Mouse (Mus musculus): ENCODE data around the gene Lhfpl5. TPM values are rescaled to one million over a fixed set of nuclear protein-coding genes. Genes with fewer than 3 reads are reported as not detected.
A peak's percentile ranks its signal among the peaks of the same experiment; 100 is the strongest.

The Lhfpl5 gene
- total and polyA plus RNA-seq, 3 experiments, result not detected

DNA sequence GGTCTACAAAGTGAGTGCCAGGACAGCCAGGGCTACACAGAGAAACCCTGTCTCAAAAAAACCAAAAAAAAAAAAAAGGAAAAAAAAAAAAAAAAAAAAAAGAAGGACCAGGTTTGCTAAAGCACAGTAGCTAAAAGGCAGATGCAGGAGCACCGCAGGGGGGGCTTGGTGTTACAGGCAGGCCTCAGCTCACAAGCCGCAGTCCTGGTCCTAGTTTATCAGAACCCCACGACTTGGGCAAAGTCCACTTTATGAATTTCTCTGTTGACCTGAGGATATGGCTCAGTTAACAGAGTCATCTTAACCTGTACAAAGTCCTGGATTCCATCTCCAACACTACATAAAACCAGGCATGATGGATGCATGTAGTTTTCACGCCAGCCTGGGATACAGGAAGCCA, 39.9 kb downstream of the Lhfpl5 start:
- Histone ChIP-seq H3K36me3 (replicated peaks) (peaks cover 71% of the 10 kb centered on the region), H3K27me3 (ENCODE audit: insufficient read depth, low read length) (no peaks in the 10 kb centered on the region), H3K4me1 (ENCODE audit: insufficient read depth, low read depth, low read length) (peaks cover 71% of the 10 kb centered on the region), H3K4me3 (ENCODE audit: low read depth, low read length) (no peak overlapping the region), H3K9me3 (replicated peaks) (no peaks in the 10 kb centered on the region)
- TF ChIP-seq TAL1 (conservative IDR thresholded peaks at IDR 0.05; ENCODE audit: low read depth, low read length) (no peak), POLR2AphosphoS5 (IDR thresholded peaks at IDR 0.05; ENCODE audit: insufficient replicate concordance, low read depth, low read length) (no peak), CTCF (IDR thresholded peaks at IDR 0.05; ENCODE audit: low read depth, low read length) (no peak), GATA2 (IDR thresholded peaks at IDR 0.05; ENCODE audit: borderline replicate concordance, low read depth, low read length) (no peak), GATA1 (IDR thresholded peaks at IDR 0.05; ENCODE audit: borderline replicate concordance, low read length) (no peak)
- no peak for DNase-seq (ENCODE audit: low spot score)
- ATAC-seq (ENCODE audit: extremely low read depth, insufficient number of reproducible peaks, low FRiP score, poor library complexity, severe bottlenecking), result no peak

DNA sequence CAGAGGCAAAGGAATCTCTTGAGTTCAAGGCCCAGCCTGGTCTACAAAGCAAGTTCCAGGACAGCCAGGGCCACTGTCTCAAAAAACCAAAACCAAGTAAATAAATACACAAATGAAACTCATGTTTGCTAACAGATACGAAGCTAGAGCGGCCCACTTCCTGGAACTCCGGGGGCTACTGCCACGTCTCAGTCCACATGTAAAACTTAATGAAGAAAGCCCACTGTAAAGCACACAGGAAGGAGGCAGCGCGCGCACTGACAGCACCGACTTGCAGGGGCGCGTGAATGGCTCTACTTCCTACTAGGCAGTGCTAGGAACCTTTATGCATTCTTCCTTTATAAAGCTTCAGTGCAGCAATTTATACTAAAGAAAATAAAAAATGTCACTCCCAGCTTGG, 42.2 kb downstream of the Lhfpl5 start:
- Histone ChIP-seq H3K9me3 (replicated peaks) (no peaks in the 10 kb centered on the region), H3K4me1 (ENCODE audit: insufficient read depth, low read depth, low read length) (peaks cover 79% of the 10 kb centered on the region), H3K4me3 (ENCODE audit: low read depth, low read length) (peak overlapping the region; percentile 58; the same call in 1 of the 2 replicates), H3K27me3 (ENCODE audit: insufficient read depth, low read length) (no peaks in the 10 kb centered on the region), H3K36me3 (replicated peaks) (peaks cover 74% of the 10 kb centered on the region)
- DNase-seq (ENCODE audit: low spot score) (no peak), ATAC-seq (ENCODE audit: extremely low read depth, insufficient number of reproducible peaks, low FRiP score, poor library complexity, severe bottlenecking) (no peak)
- TF ChIP-seq GATA1 (IDR thresholded peaks at IDR 0.05; ENCODE audit: borderline replicate concordance, low read length) (no peak), GATA2 (IDR thresholded peaks at IDR 0.05; ENCODE audit: borderline replicate concordance, low read depth, low read length) (no peak), CTCF (IDR thresholded peaks at IDR 0.05; ENCODE audit: low read depth, low read length) (no peak), TAL1 (conservative IDR thresholded peaks at IDR 0.05; ENCODE audit: low read depth, low read length) (no peak), POLR2AphosphoS5 (IDR thresholded peaks at IDR 0.05; ENCODE audit: insufficient replicate concordance, low read depth, low read length) (no peak)

DNA sequence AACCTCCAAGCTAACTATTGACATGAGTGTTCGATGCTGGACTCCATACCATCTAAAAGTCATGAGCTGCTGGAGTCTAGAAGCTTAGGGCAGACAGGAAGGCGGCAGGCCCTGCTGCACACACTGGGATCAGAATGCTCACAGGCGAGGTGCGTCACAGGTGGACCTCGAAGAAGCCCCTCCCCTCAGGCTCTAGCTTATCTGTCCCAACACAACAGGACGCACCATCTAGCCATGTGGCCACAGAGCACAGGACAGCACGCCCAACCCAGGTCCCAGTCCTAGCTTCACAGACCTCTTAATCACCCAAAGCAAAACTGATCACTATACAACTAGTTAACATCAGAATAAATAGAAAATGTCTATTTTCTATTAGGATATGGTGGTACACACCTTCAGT, 42.7 kb downstream of the Lhfpl5 start:
- H3K27me3 ChIP-seq (ENCODE audit: insufficient read depth, low read length), result no peaks in the 10 kb centered on the region
- H3K9me3 ChIP-seq (replicated peaks), result no peaks in the 10 kb centered on the region
- peaks cover 76% of the 10 kb centered on the region for H3K4me1 ChIP-seq (ENCODE audit: insufficient read depth, low read depth, low read length)
- H3K36me3 ChIP-seq (replicated peaks), result peaks cover 72% of the 10 kb centered on the region
- TF ChIP-seq CTCF (IDR thresholded peaks at IDR 0.05; ENCODE audit: low read depth, low read length) (no peak), GATA2 (IDR thresholded peaks at IDR 0.05; ENCODE audit: borderline replicate concordance, low read depth, low read length) (no peak), GATA1 (IDR thresholded peaks at IDR 0.05; ENCODE audit: borderline replicate concordance, low read length) (no peak), TAL1 (conservative IDR thresholded peaks at IDR 0.05; ENCODE audit: low read depth, low read length) (no peak; the same call in 1 of the 2 replicates), POLR2AphosphoS5 (IDR thresholded peaks at IDR 0.05; ENCODE audit: insufficient replicate concordance, low read depth, low read length) (no peak)
- peak overlapping the region; percentile 58; the same call in 1 of the 2 replicates for H3K4me3 ChIP-seq (ENCODE audit: low read depth, low read length)
- ATAC-seq (ENCODE audit: extremely low read depth, insufficient number of reproducible peaks, low FRiP score, poor library complexity, severe bottlenecking), result peak; percentile 50; the same call in 1 of the 2 replicates
- DNase-seq (ENCODE audit: low spot score), result peak; percentile 44

DNA sequence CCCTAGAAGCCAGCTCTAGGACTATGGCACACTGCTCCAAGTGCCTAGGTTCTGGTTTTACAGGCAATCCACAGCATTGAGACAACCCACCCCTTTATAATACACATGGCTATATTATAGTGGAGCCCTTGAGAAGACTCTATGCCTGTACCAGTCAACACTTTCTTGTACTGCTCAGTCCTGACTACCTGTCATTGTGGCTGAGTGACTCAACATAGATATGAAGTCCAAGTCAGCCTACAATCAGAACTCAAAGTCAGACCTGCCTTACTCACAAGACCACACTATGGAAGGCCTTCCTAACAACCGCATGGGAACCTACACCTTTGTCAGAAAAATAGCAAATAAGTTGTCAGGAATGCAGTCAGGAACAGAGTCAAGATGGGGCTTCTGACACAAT, 43.3 kb downstream of the Lhfpl5 start:
- peaks cover 69% of the 10 kb centered on the region for H3K36me3 ChIP-seq (replicated peaks)
- DNase-seq (ENCODE audit: low spot score) (no peak), ATAC-seq (ENCODE audit: extremely low read depth, insufficient number of reproducible peaks, low FRiP score, poor library complexity, severe bottlenecking) (no peak)
- H3K4me3 ChIP-seq (ENCODE audit: low read depth, low read length), result no peak overlapping the region; the same call in 1 of the 2 replicates
- peaks cover 70% of the 10 kb centered on the region for H3K4me1 ChIP-seq (ENCODE audit: insufficient read depth, low read depth, low read length)
- no peaks in the 10 kb centered on the region for H3K9me3 ChIP-seq (replicated peaks)
- no peaks in the 10 kb centered on the region for H3K27me3 ChIP-seq (ENCODE audit: insufficient read depth, low read length)
- TF ChIP-seq CTCF (IDR thresholded peaks at IDR 0.05; ENCODE audit: low read depth, low read length), result no peak

DNA sequence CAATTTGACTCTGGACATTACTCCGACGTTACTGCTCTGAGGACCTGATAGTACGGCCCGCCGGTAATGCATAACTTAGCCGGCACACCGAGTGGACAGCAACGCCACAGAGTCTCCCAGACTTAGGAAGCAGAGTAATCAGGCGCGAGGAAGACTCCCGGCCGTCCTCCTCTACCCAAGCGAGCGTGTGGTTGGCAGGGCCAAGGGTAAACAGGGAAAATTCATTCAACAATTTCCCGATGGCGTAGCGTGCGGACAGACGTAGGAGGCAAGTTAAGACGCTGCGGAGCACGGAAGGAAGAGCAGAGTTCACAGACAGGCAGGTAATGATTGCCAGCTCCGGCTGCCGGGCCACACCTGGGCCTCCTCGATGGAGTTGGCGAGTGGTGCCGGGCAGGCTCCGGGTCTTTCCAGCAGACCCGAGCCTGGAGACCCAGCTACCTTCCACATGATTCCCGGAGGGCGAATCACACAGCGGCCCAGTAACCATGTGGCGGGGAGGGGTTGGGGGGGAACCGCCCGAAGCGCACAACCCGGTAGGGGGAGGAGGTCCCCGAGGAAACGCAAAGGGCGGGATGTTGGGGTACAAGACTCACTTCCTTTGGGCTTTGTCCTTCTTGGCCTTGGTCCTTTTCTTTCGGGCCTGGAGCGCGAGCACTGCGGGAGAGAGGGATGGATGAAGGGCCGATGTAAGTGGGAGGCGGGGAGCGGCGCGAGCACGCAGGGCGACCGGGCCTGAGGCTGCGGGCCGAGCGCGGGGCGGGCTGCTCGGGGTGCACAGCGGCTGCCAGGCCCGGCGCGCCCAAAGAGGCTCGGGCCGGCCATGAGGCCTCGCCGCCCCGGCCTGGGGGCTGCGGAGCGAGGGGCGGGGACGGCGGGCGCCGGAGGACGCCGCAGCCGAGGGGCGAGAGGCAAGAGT, 46.2 kb downstream of the Lhfpl5 start:
- no peak for TF ChIP-seq GATA2 (IDR thresholded peaks at IDR 0.05; ENCODE audit: borderline replicate concordance, low read depth, low read length)
- no peak for TF ChIP-seq GATA1 (IDR thresholded peaks at IDR 0.05; ENCODE audit: borderline replicate concordance, low read length)
- TF ChIP-seq POLR2AphosphoS5 (IDR thresholded peaks at IDR 0.05; ENCODE audit: insufficient replicate concordance, low read depth, low read length), result no peak
- no peak for TF ChIP-seq CTCF (IDR thresholded peaks at IDR 0.05; ENCODE audit: low read depth, low read length)
- TF ChIP-seq TAL1 (conservative IDR thresholded peaks at IDR 0.05; ENCODE audit: low read depth, low read length), result no peak
- Histone ChIP-seq H3K9me3 (replicated peaks) (no peaks in the 10 kb centered on the region), H3K4me3 (ENCODE audit: low read depth, low read length) (peak overlapping the region; percentile 90), H3K4me1 (ENCODE audit: insufficient read depth, low read depth, low read length) (peaks cover 58% of the 10 kb centered on the region), H3K36me3 (replicated peaks) (peaks cover 44% of the 10 kb centered on the region), H3K27me3 (ENCODE audit: insufficient read depth, low read length) (peaks cover 5% of the 10 kb centered on the region)
- DNase-seq (ENCODE audit: low spot score) (peak; percentile 82), ATAC-seq (ENCODE audit: extremely low read depth, insufficient number of reproducible peaks, low FRiP score, poor library complexity, severe bottlenecking) (no peak)

DNA sequence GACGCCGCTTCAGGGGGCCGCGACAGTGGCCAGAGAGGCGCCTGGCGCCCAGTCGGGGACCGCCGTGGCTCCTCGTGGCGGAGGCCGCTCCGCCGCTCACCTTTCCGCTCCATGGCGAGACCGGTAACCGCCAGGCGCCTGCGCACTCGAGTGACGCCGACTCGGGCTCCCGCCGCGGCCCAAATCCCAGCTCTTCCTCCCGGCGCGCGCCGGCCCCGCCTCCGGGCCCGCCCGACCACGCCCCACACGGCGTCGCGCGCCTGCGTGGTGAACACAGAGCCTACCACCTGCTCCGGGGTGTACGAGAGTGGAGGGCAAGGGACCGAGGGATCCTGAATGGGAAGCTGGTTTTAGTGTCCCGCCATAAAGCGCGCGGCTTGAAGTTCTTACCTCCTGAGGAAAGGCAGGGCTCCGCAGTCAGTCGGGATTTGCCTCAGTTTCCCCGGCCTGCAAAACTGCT, 46.9 kb downstream of the Lhfpl5 start, which contains the start of gene Srpk1:
TSS of gene Srpk1 (minus strand) at position 410 of the 460 bp plus-strand sequence.
- H3K27me3 ChIP-seq (ENCODE audit: insufficient read depth, low read length), result peaks cover 7% of the 10 kb centered on the region
- no peaks in the 10 kb centered on the region for H3K9me3 ChIP-seq (replicated peaks)
- peak; percentile 93 for DNase-seq (ENCODE audit: low spot score)
- ATAC-seq (ENCODE audit: extremely low read depth, insufficient number of reproducible peaks, low FRiP score, poor library complexity, severe bottlenecking), result peak; percentile 42; the same call in 1 of the 2 replicates
- peaks cover 39% of the 10 kb centered on the region for H3K36me3 ChIP-seq (replicated peaks)
- TF ChIP-seq GATA2 (IDR thresholded peaks at IDR 0.05; ENCODE audit: borderline replicate concordance, low read depth, low read length) (no peak), POLR2AphosphoS5 (IDR thresholded peaks at IDR 0.05; ENCODE audit: insufficient replicate concordance, low read depth, low read length) (no peak), CTCF (IDR thresholded peaks at IDR 0.05; ENCODE audit: low read depth, low read length) (no peak), GATA1 (IDR thresholded peaks at IDR 0.05; ENCODE audit: borderline replicate concordance, low read length) (no peak), TAL1 (conservative IDR thresholded peaks at IDR 0.05; ENCODE audit: low read depth, low read length) (no peak)
- H3K4me1 ChIP-seq (ENCODE audit: insufficient read depth, low read depth, low read length), result peaks cover 56% of the 10 kb centered on the region
- peak within 1 kb of the TSS; percentile 90 for H3K4me3 ChIP-seq (ENCODE audit: low read depth, low read length)

Data from G1E (cell line).